Mouse (Mus musculus): ENCODE results near the gene Dync2li1. TPM values are rescaled to one million over a fixed set of nuclear protein-coding genes. Genes with fewer than 3 reads are reported as not detected.

The Dync2li1 gene
- total RNA-seq, 1 experiment from 2014 or later = 8.3 TPM

DNA sequence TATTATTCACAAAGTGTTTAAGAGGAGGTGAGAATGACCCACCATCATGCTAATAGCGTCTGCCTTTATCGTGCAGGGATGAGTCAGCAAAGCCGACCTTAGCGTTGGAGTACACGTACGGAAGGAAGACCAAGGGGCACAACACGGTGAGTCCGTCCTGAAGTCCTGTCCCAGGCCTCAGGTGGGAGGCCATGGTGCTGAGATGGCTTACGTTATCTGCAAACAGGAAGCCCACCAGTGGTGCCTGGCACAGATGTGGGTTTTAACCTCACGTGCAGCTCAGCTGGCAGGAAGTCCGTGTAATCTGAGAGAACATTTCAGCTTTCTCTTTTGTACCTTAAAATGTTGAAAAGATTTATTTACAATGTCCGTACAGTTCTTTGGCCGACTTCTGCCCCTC lies 7.1 kb downstream of the Dync2li1 start:
- ATAC-seq (replicated peaks in 1 of 2; ENCODE audit: insufficient read depth in 1 of 2, low FRiP score in 2 of 2, low TSS enrichment in 1 of 2, low read depth in 1 of 2, poor library complexity in 2 of 2, severe bottlenecking in 2 of 2) = peak; percentile 55 to 86

GRCm38 (mm10) chr17:84636328-84636727 lies 10.0 kb downstream of the Dync2li1 start:
- no peak for ATAC-seq (replicated peaks in 1 of 2; ENCODE audit: insufficient read depth in 1 of 2, low FRiP score in 2 of 2, low TSS enrichment in 1 of 2, low read depth in 1 of 2, poor library complexity in 2 of 2, severe bottlenecking in 2 of 2)

- ATAC-seq (replicated peaks in 1 of 2; ENCODE audit: insufficient read depth in 1 of 2, low FRiP score in 2 of 2, low TSS enrichment in 1 of 2, low read depth in 1 of 2, poor library complexity in 2 of 2, severe bottlenecking in 2 of 2) = no peak
These were observed 11.7 kb downstream of the Dync2li1 start for GRCm38 (mm10) chr17:84637971-84638370.

DNA sequence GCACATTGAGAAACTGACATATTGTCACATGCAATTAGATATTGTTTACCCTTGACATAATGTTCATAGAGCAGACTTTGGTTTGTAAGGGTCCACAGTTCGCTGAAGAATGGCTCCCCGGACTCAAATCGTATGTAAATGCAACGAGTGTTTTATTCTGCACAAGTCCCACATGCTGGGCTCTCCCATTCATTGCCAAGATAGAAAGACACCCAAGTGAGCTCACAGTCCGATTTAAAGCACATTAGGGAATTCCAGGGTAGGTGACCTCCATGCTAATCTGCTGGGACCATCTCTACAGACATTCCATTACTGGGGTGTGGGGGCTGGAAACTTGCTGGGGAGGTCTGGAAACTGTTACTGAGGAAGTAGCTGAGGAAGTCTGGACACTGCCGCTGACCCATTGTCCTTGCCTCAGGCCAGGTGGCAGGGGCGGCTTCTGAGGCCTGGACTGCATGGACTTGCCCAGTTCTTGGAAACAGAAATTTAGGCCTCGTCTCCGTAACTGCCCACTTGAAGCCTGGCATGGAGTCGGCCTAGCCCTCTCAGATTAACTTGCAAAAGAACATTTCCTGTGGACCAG lies 13.6 kb downstream of the Dync2li1 start:
- no peak for ATAC-seq (replicated peaks in 1 of 2; ENCODE audit: insufficient read depth in 1 of 2, low FRiP score in 2 of 2, low TSS enrichment in 1 of 2, low read depth in 1 of 2, poor library complexity in 2 of 2, severe bottlenecking in 2 of 2)

DNA sequence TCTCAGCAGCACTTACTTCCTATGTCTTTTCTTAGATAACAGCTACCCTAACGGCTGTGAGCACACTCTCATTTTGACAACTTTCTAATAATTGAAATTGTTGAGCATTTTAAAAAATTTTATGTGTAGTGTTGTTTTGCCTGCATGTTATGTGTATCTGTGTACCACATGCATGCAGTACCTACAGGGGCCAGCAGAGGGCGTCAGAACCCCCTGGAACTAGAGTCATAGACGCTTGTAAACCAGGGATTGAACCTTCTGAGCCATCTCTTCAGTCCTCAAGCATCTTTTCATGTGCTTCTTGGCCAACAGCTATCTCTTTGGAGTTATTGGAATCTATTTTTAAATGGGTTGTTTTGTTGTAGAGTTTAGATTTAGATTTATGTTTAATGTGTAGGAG lies 15.6 kb downstream of the Dync2li1 start:
- ATAC-seq (replicated peaks in 1 of 2; ENCODE audit: insufficient read depth in 1 of 2, low FRiP score in 2 of 2, low TSS enrichment in 1 of 2, low read depth in 1 of 2, poor library complexity in 2 of 2, severe bottlenecking in 2 of 2) = no peak; a peak in 1 of 4 replicates

DNA sequence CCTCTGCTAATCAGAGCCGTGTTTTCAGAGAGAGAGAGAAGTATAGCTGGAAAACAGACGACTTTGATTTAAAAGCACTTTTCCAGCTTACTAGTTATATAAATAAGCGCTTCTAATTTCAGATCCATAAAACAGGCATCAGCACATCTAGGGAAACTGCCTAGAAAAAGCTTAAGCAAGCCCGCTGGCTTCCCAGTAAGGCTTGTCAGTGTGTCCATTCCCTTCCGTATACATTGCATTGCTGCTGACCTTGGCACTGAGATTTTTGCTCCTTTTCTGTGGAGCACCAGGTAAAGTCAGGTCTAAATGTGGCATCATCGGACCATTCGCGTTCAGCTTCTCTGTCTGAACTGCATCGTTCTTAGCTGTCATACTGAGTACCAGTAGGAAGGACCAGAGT lies 16.0 kb downstream of the Dync2li1 start:
- ATAC-seq (replicated peaks in 1 of 2; ENCODE audit: insufficient read depth in 1 of 2, low FRiP score in 2 of 2, low TSS enrichment in 1 of 2, low read depth in 1 of 2, poor library complexity in 2 of 2, severe bottlenecking in 2 of 2) = no peak

DNA sequence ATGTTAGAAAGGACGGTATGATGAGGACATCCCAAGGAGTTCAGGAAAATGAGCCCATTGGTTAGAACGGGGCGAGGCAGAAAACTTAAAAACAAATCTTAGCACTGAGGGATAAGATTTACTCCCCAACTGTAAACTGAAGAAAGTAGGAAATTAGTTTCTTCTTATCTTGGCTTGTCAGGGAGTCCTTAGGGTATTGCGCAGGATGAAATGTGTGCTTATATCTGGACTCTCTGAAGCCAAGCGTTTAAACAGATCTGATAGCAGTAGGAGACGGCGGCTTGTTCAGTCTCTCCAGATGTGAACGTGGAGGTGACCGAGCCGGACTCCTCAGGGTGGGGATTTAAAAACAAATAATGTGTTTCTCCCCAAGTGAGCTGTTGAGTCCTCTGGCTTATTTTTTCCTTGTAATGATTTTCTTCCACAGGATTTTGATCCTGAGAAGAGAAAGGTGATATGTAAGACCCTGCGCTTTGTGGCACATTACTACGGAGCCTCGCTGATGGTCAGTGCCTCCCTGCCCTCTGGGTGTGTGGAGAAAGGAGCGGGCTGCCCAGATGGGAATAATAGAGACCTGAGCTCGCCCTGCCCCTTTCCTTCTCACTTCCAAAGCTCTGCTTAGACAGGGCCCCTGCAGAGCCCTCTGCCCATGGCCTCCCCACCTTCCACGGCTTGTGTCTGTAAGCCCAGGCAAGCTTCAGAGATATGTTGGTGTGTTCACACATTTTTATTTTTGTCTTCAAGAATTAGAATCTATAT lies 18.2 kb downstream of the Dync2li1 start:
- no peak for ATAC-seq (replicated peaks in 1 of 2; ENCODE audit: insufficient read depth in 1 of 2, low FRiP score in 2 of 2, low TSS enrichment in 1 of 2, low read depth in 1 of 2, poor library complexity in 2 of 2, severe bottlenecking in 2 of 2)

GRCm38 (mm10) chr17:84645119-84645518 lies 18.8 kb downstream of the Dync2li1 start:
- no peak for ATAC-seq (replicated peaks in 1 of 2; ENCODE audit: insufficient read depth in 1 of 2, low FRiP score in 2 of 2, low TSS enrichment in 1 of 2, low read depth in 1 of 2, poor library complexity in 2 of 2, severe bottlenecking in 2 of 2)

DNA sequence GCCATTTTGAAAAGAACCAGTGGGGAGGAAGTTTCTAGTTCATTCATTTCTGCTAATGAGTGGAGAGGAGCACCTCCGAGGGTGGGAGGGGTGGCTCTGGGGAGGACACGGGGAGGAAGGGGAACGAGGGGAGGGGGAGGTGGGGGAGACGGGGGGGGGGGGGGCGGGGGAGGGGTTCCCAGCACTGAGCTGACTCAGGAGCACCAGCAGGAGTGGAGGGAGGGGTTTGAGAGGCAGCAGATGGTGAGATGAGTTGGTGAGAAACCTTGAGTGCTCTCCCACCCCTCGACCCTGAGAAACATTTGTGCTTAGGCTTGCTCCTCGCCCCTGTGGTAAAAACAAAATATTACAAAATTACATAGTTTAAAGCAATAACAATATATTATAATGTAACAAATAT lies 19.6 kb downstream of the Dync2li1 start:
- no peak for ATAC-seq (replicated peaks in 1 of 2; ENCODE audit: insufficient read depth in 1 of 2, low FRiP score in 2 of 2, low TSS enrichment in 1 of 2, low read depth in 1 of 2, poor library complexity in 2 of 2, severe bottlenecking in 2 of 2)

- ATAC-seq (replicated peaks in 1 of 2; ENCODE audit: insufficient read depth in 1 of 2, low FRiP score in 2 of 2, low TSS enrichment in 1 of 2, low read depth in 1 of 2, poor library complexity in 2 of 2, severe bottlenecking in 2 of 2) = no peak; a peak in 1 of 4 replicates
These were observed 20.2 kb downstream of the Dync2li1 start for GRCm38 (mm10) chr17:84646477-84646876.

DNA sequence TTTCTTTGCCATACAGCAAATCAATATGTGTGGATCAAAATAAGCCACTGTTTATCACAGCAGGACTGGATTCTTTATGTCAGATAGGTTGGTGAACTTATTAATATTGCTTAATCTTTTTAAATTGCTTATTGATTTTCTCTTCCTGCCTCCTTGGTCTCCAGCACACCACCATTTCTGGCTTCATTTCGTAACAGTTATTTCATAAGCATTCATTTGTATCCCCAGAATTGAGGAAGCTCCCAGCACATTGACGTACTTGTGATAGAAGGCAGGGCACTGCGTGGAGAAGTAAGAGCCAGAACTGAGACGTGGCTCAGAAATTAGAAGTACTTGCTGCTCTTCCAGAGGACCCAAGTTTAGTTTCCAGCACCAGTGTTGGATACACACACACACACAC lies 21.3 kb downstream of the Dync2li1 start:
- ATAC-seq (replicated peaks in 1 of 2; ENCODE audit: insufficient read depth in 1 of 2, low FRiP score in 2 of 2, low TSS enrichment in 1 of 2, low read depth in 1 of 2, poor library complexity in 2 of 2, severe bottlenecking in 2 of 2) = peak; percentile 65 to 80; a peak in 2 of 4 replicates

DNA sequence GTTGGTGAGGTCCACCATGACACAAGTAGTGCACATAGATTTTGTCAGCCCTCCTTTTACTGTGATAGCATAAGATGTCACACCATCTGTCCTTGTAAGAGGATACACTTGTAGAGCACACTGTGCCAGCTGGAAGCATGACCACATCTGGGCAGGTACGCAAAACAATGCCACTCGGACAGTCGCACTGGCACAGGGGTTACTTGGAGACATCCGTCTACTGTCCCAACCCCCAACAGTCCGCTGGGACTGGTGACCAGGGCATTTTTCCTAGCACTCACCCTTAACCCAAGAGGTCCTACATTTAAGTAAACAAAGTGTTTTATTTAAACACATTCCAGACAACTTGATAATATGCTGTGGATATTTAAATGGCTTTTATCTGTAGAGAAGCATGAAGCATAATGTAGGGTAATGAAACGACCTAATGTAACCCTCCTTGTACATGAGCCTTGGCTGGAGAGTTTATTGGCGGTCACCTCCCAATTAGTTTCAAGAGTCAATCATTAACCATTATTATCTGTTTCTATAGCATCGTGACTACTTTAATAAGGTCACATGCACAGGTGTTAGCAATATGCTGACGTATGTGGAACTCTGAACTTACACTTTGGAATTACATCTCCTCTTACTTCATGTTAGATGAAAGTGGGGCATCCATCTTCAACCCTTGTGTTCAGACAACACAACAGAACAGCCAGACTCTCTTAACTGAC lies 24.2 kb downstream of the Dync2li1 start:
- no peak for ATAC-seq (replicated peaks in 1 of 2; ENCODE audit: insufficient read depth in 1 of 2, low FRiP score in 2 of 2, low TSS enrichment in 1 of 2, low read depth in 1 of 2, poor library complexity in 2 of 2, severe bottlenecking in 2 of 2)

GRCm38 (mm10) chr17:84653544-84653943 lies 27.2 kb downstream of the Dync2li1 start:
- ATAC-seq (replicated peaks in 1 of 2; ENCODE audit: insufficient read depth in 1 of 2, low FRiP score in 2 of 2, low TSS enrichment in 1 of 2, low read depth in 1 of 2, poor library complexity in 2 of 2, severe bottlenecking in 2 of 2) = no peak

GRCm38 (mm10) chr17:84656205-84656604 lies 29.9 kb downstream of the Dync2li1 start:
- no peak for ATAC-seq (replicated peaks in 1 of 2; ENCODE audit: insufficient read depth in 1 of 2, low FRiP score in 2 of 2, low TSS enrichment in 1 of 2, low read depth in 1 of 2, poor library complexity in 2 of 2, severe bottlenecking in 2 of 2)

- ATAC-seq (replicated peaks in 1 of 2; ENCODE audit: insufficient read depth in 1 of 2, low FRiP score in 2 of 2, low TSS enrichment in 1 of 2, low read depth in 1 of 2, poor library complexity in 2 of 2, severe bottlenecking in 2 of 2) = no peak
These were observed 30.5 kb downstream of the Dync2li1 start for GRCm38 (mm10) chr17:84656653-84657421.

DNA sequence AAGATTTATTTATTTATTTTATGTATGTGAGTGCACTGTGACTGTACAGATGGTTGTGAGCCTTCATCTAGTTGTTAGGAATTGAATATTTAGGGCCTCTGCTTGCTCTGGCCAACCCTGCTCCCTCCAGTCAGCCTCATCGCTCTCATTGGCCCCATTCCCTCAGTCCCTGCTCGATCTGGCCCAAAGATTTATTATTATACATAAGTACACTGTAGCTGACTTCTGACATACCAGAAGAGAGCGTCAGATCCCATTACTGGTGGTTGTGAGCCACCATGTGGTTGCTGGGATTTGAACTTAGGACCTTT lies 31.1 kb downstream of the Dync2li1 start:
- no peak for ATAC-seq (replicated peaks in 1 of 2; ENCODE audit: insufficient read depth in 1 of 2, low FRiP score in 2 of 2, low TSS enrichment in 1 of 2, low read depth in 1 of 2, poor library complexity in 2 of 2, severe bottlenecking in 2 of 2)

DNA sequence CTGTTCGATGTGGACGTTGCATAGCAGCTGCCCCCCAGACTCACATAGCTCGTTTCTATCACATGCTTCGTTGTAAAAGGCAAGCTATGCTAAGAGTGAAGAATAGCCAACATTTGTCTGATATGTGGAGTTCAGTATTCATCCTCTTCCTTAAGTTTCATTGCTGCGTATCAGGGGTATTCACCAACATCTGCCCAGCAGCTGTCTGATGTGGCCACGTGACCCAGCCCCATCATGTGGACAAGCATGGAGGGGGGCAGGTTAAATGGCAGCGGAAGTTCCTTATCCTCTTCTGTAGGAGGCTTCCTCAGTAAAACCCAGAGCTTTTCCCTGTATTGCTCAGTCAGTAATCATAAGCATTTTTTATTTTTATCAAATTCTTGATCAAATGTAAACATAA lies 31.5 kb downstream of the Dync2li1 start:
- no peak for ATAC-seq (replicated peaks in 1 of 2; ENCODE audit: insufficient read depth in 1 of 2, low FRiP score in 2 of 2, low TSS enrichment in 1 of 2, low read depth in 1 of 2, poor library complexity in 2 of 2, severe bottlenecking in 2 of 2)

DNA sequence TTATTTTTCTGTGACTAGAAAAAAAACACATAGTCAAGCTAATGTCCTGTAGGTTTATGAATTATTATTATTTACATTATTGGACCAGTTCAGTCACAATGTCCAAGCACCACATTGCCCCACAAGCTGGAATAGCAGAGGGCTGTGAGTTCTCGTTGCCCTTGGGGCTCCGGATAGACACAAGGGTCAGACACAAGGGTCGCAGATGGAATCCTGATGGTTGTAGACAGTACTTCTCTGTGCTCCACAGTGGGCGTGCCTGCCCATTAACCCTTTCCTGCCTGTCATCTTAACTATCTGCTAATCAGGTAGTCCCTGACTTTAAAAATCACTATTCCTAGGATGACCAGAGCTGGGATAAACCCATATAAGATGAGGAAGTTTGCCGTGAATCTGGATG lies 31.9 kb downstream of the Dync2li1 start:
- no peak for ATAC-seq (replicated peaks in 1 of 2; ENCODE audit: insufficient read depth in 1 of 2, low FRiP score in 2 of 2, low TSS enrichment in 1 of 2, low read depth in 1 of 2, poor library complexity in 2 of 2, severe bottlenecking in 2 of 2)
